Mouse (Mus musculus) neutrophil, adult 5-6 weeks (primary cell): ENCODE results near the gene Apof. TPM values are rescaled to one million over a fixed set of nuclear protein-coding genes. Genes with fewer than 3 reads are reported as not detected.
"Not testable (repeated sequence)": the region's sequence is repeated elsewhere in the genome, so short reads cannot be mapped to it uniquely, and the experiment has no call there.

ENCODE experiments used
- ATAC-seq: fragments of 151-379, 151-347 bp; 2 replicates; pipeline ENCODE4 v1.8.0; 2017; ENCODE audit warnings: mild to moderate bottlenecking, moderate TSS enrichment; ENCODE audit not compliant: insufficient number of reproducible peaks, poor library complexity, low FRiP score, severe bottlenecking; ENCODE audit errors: extremely low read depth
- total RNA-seq: library from RNA; stranded (forward); fragments of 200-1000 nt; gene quantifications from 2 replicates; pipeline ENCODE4 v1.2.3, GENCODE M21; 2017

Apof gene
- total RNA-seq, 1 experiment from 2014 or later, result 2.2 TPM

GRCm38 (mm10) chr10:128253677-128254255 is 14.7 kb upstream of the Apof start, which contains the start of gene Apon:
Apon (plus strand) TSS chr10:128254096.
- ATAC-seq, result no peak

GRCm38 (mm10) chr10:128255925-128256324 is 12.5 kb upstream of the Apof start:
- ATAC-seq, result no peak

- ATAC-seq, result no peak
Measured at GRCm38 (mm10) chr10:128256328-128256727, 12.1 kb upstream of the Apof start.

- ATAC-seq, result peak; percentile 84
Measured at GRCm38 (mm10) chr10:128258953-128259352, 9.5 kb upstream of the Apof start.

- no peak for ATAC-seq
Measured at GRCm38 (mm10) chr10:128259946-128260345, 8.5 kb upstream of the Apof start.

GRCm38 (mm10) chr10:128260376-128260775 is 8.1 kb upstream of the Apof start:
- ATAC-seq, result not testable (repeated sequence)

- no peak for ATAC-seq
Measured at GRCm38 (mm10) chr10:128262300-128262699, 6.2 kb upstream of the Apof start.

GRCm38 (mm10) chr10:128263393-128264310 is 4.8 kb upstream of the Apof start:
- ATAC-seq, result peak; percentile 68

GRCm38 (mm10) chr10:128269206-128269910 is 887 bp downstream of the Apof start:
- ATAC-seq, result no peak

- peak; percentile 100 for ATAC-seq
Measured at GRCm38 (mm10) chr10:128270287-128270841, 1.9 kb downstream of the Apof start, which contains the start of gene Stat2. Stat2 (plus strand) TSS chr10:128270559.

GRCm38 (mm10) chr10:128270866-128271265 is 2.4 kb downstream of the Apof start:
- ATAC-seq, result no peak

- ATAC-seq, result no peak
Measured at GRCm38 (mm10) chr10:128271883-128272282, 3.4 kb downstream of the Apof start.

GRCm38 (mm10) chr10:128272819-128273439 is 4.5 kb downstream of the Apof start:
- ATAC-seq, result not testable (repeated sequence)

GRCm38 (mm10) chr10:128275374-128275773 is 6.9 kb downstream of the Apof start:
- ATAC-seq, result not testable (repeated sequence)

GRCm38 (mm10) chr10:128278158-128278557 is 9.7 kb downstream of the Apof start:
- ATAC-seq, result no peak

GRCm38 (mm10) chr10:128280943-128281342 is 12.5 kb downstream of the Apof start:
- ATAC-seq, result no peak

GRCm38 (mm10) chr10:128281682-128282081 is 13.2 kb downstream of the Apof start:
- ATAC-seq, result no peak

GRCm38 (mm10) chr10:128282886-128283450 is 14.5 kb downstream of the Apof start:
- no peak for ATAC-seq
